Mouse (Mus musculus): ENCODE results near the gene Rbm26.

Rbm26 gene

GRCm38 (mm10) chr14:105087001-105087400, 90.1 kb downstream of the Rbm26 start:
- no peak for DNase-seq (ENCODE audit: low read depth)

GRCm38 (mm10) chr14:105085332-105085993, 91.7 kb downstream of the Rbm26 start:
- DNase-seq (ENCODE audit: low read depth) = no peak

- DNase-seq (ENCODE audit: low read depth) = no peak
Observed at GRCm38 (mm10) chr14:105084757-105085330, 92.3 kb downstream of the Rbm26 start.

- DNase-seq (ENCODE audit: low read depth) = no peak
Observed at GRCm38 (mm10) chr14:105084106-105084505, 93.0 kb downstream of the Rbm26 start.

- no peak for DNase-seq (ENCODE audit: low read depth)
Observed at GRCm38 (mm10) chr14:105074776-105075175, 102.4 kb downstream of the Rbm26 start.

- DNase-seq (ENCODE audit: low read depth) = no peak
Observed at GRCm38 (mm10) chr14:105074376-105074775, 102.8 kb downstream of the Rbm26 start.

GRCm38 (mm10) chr14:105071010-105071509, 106.1 kb downstream of the Rbm26 start:
- DNase-seq (ENCODE audit: low read depth) = no peak

- no peak for DNase-seq (ENCODE audit: low read depth)
Observed at GRCm38 (mm10) chr14:105070258-105071009, 106.7 kb downstream of the Rbm26 start.

- no peak for DNase-seq (ENCODE audit: low read depth)
Observed at GRCm38 (mm10) chr14:105068060-105068459, 109.1 kb downstream of the Rbm26 start.

GRCm38 (mm10) chr14:105064243-105064642, 112.9 kb downstream of the Rbm26 start:
- no peak for DNase-seq (ENCODE audit: low read depth)

- DNase-seq (ENCODE audit: low read depth) = no peak
Observed at GRCm38 (mm10) chr14:105061230-105061629, 115.9 kb downstream of the Rbm26 start.

GRCm38 (mm10) chr14:105057934-105058333, 119.2 kb downstream of the Rbm26 start:
- no peak for DNase-seq (ENCODE audit: low read depth)

Measured in fibroblast of lung, adult 2 months (primary cell).